Mouse (Mus musculus) sigmoid colon, adult 10 weeks (tissue): Measurements from ENCODE around the gene Podnl1. TPM values are rescaled to one million over a fixed set of nuclear protein-coding genes. Genes with fewer than 3 reads are reported as not detected.

Experiments used
- polyA plus RNA-seq: library from polyadenylated mRNA; stranded (reverse); fragments of 350-450 nt; fragmentation: Illumina TruSeq; extraction: RNeasy Lipid Tissue Mini Kit (QIAGEN cat#74804); gene quantifications from one replicate; pipeline ENCODE4 v1.2.3, GENCODE M21; 2014; ENCODE audit warnings: low read depth, low replicate concordance

The Podnl1 gene
- not detected for polyA plus RNA-seq

DNA sequence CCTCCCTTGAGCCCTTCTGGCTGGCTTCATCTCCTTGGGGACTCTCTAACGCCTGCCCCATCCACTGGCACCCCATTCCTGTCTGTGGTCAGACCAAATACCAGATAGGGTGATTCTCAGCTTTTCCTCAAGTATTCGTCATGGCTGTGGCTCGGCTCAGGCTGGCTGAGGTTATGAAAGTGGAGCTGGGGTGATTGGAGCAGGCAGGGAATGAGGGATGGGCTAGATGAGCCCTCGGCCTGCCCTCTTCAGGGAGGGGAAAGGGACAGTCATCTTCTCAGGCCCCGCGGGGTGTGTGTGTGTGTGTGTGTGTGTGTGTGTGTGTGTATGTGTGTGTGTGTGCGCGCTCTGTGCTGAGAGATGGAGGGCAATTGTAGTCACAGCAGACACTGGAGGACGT lies at the start of gene Podnl1:
Gene Podnl1 (plus strand): TSS at position 334 of the 400 bp plus-strand sequence.

DNA sequence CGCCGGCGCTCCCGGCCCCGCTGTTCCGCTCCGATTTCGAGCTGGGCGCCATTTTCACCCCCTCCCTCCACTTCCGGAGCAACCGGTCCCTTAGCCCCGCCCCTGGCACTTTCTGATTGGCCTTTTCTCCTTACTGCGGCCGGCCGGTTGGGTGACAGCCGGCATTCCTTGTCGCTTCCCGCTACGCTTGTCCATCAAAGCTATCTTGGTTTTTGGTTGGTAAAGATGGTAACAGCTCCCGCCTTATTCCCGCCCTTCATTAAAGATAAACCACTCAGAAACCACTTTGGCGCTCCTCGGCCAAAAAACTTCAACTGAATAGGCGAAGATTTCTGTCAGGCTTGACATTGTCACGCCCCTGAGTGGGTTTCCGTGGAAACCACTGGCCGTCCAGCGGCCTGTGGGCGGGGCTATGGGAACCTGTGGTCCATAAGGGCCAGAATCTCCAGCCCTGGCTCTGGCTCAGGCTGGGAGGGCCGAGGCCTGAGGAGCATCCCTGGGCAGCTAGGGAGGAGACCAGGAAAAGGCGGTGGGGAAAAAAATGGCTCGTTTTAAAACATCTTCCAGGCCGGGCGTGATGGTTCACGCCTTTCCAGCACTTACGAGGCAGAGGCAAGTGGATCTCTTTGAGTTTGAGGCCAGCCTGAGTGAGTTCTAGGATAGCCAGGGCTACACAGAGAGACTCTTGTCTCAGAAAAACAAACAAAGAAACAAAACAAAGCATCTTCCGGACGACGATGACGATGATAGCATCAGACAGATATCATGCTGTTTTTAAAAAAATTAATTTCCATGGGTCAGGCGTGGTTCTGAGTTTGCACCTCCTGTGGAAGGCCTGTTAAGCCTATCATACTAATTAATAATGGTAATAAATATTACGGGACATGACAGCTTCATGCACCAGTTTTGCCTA lies 20.8 kb upstream of the Podnl1 start, which contains the start of gene Dcaf15:
Gene Dcaf15 (minus strand): TSS at position 72 of the 913 bp plus-strand sequence.

DNA sequence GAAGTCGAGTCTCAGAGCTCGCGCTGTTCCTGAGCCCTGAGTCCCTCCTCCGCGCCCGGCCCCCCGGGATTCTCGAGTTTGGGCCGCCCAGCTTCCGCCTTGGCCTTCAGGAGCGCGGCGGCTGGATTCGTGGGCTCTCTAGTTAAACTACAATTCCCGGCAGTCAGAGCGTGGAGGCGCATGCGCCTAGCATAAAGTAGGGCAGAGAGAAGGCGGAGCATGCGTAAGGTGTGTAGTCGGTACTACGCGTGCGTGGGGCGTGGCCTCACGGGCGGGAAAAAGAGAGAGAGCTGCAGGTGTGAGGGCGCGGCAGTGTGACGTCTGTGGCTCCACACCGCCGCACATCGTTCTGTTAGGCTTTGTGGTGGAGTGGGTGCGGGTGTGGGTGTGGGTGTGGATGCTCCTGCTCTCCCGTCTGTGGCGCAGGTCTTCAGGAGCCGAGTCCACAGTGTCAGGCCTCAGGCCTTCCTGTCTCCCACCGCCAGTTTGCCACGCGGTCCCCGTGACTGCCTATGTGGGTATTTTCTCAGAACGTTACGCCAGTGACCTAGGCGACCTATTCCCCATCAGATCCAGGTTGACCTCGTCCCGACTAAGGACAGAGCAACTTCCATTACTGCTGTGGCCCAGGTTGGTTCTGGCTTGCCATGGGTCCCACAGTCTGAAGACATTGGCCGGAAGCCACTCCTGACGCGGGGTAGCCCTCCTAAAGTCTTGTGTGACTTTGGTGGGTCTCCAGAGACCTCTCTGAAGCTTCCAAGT lies 22.2 kb downstream of the Podnl1 start, which contains the start of the genes Cc2d1a and 4930432K21Rik:
Gene Cc2d1a (minus strand): TSS at position 168 of the 762 bp plus-strand sequence.
Gene 4930432K21Rik (plus strand): TSS at position 257 of the 762 bp plus-strand sequence.

Other genes starting within 250 kb of the Podnl1 start
- gene Adgrl1, start 225.9 kb upstream of the Podnl1 start, polyA plus RNA-seq, result 1.6 TPM
- gene Gm10644, start 170.8 kb upstream of the Podnl1 start, polyA plus RNA-seq, result not detected
- 4.7 TPM for gene Asf1b, start 170.5 kb upstream of the Podnl1 start, polyA plus RNA-seq
- gene Prkaca, start 153.0 kb upstream of the Podnl1 start, polyA plus RNA-seq, result 16.0 TPM
- gene Samd1, start 128.3 kb upstream of the Podnl1 start, polyA plus RNA-seq, result 4.5 TPM
- not detected for gene 1700067K01Rik, start 124.5 kb upstream of the Podnl1 start, polyA plus RNA-seq
- gene 2210011C24Rik, start 113.8 kb upstream of the Podnl1 start, polyA plus RNA-seq, result 10.3 TPM
- gene Palm3, start 104.5 kb upstream of the Podnl1 start, polyA plus RNA-seq, result 0.16 TPM
- 0.13 TPM for gene Il27ra, start 83.4 kb upstream of the Podnl1 start, polyA plus RNA-seq
- not detected for gene Rln3, start 81.0 kb upstream of the Podnl1 start, polyA plus RNA-seq
- 2.2 TPM for gene Gm10643, start 60.9 kb upstream of the Podnl1 start, polyA plus RNA-seq
- gene Rfx1, start 59.2 kb upstream of the Podnl1 start, polyA plus RNA-seq, result 1.6 TPM
- 4.3 TPM for gene Dcaf15, start 21.2 kb upstream of the Podnl1 start, polyA plus RNA-seq
- gene Cc2d1a, start 21.9 kb downstream of the Podnl1 start, polyA plus RNA-seq, result 0.47 TPM
- gene 4930432K21Rik, start 22.0 kb downstream of the Podnl1 start, polyA plus RNA-seq, result not detected
- gene Nanos3, start 59.2 kb downstream of the Podnl1 start, polyA plus RNA-seq, result not detected
- 0.25 TPM for gene Zswim4, start 111.1 kb downstream of the Podnl1 start, polyA plus RNA-seq
- gene D8Ertd738e, start 123.7 kb downstream of the Podnl1 start, polyA plus RNA-seq, result 1.8 TPM
- 6.0 TPM for gene Mri1, start 131.3 kb downstream of the Podnl1 start, polyA plus RNA-seq
- 1.6 TPM for gene Ccdc130, start 144.4 kb downstream of the Podnl1 start, polyA plus RNA-seq